Mouse (Mus musculus) lung, postnatal 0 days (tissue): ENCODE results near the gene Aldh4a1. TPM values are rescaled to one million over a fixed set of nuclear protein-coding genes. Genes with fewer than 3 reads are reported as not detected.
A peak's percentile ranks its signal among the peaks of the same experiment; 100 is the strongest.

Source experiments
- ATAC-seq: fragments of 200-750 bp; cut with Nextera tagmentation; 2 replicates; pipeline ENCODE4 v1.8.0; 2017; ENCODE audit warnings: moderate library complexity
- DNase-seq: peaks from one replicate; pipeline ENCODE4 v3.0.0-alpha.2; 2016; ENCODE audit warnings: low spot score
- H3K27ac ChIP-seq: fragments of 300-500 bp; sonication (generic); 2 replicates; pipeline ENCODE4 v1.5.1; 2014; ENCODE audit warnings: antibody characterized with exemption, mild to moderate bottlenecking, low read length, mixed read lengths
- H3K27me3 ChIP-seq: fragments of 300-500 bp; sonication (generic); replicated peaks from 2 replicates; pipeline ENCODE4 v1.6.1; 2014; ENCODE audit warnings: low read length, mixed read lengths; ENCODE audit not compliant: insufficient read depth
- H3K36me3 ChIP-seq: fragments of 300-500 bp; sonication (generic); 2 replicates; pipeline ENCODE4 v1.6.1; 2014; ENCODE audit warnings: low read length, mixed read lengths; ENCODE audit not compliant: insufficient read depth
- H3K4me1 ChIP-seq: fragments of 300-500 bp; sonication (generic); 2 replicates; pipeline ENCODE4 v1.6.1; 2014; ENCODE audit warnings: antibody characterized with exemption, low read depth, low read length, mixed read lengths; ENCODE audit not compliant: insufficient read depth
- H3K4me2 ChIP-seq: fragments of 300-500 bp; sonication (generic); replicated peaks from 2 replicates; pipeline ENCODE4 v1.6.1; 2014; ENCODE audit warnings: low read depth, mild to moderate bottlenecking, low read length, moderate library complexity, mixed read lengths
- H3K4me3 ChIP-seq: fragments of 300-500 bp; sonication (generic); 2 replicates; pipeline ENCODE4 v1.5.1; 2014; ENCODE audit warnings: low read depth, low read length
- H3K9ac ChIP-seq: fragments of 300-500 bp; sonication (generic); replicated peaks from 2 replicates; pipeline ENCODE4 v1.6.1; 2014; ENCODE audit warnings: low read depth, mild to moderate bottlenecking
- H3K9me3 ChIP-seq: fragments of 300-500 bp; sonication (generic); 2 replicates; pipeline ENCODE4 v1.6.1; 2016; ENCODE audit warnings: low read length, mixed read lengths
- CTCF ChIP-seq: IDR thresholded peaks from 2 replicates; pipeline ENCODE4 v1.5.1; 2016; ENCODE audit warnings: antibody characterized with exemption, mild to moderate bottlenecking
- EP300 ChIP-seq: IDR thresholded peaks from 2 replicates; pipeline ENCODE4 v1.6.1; 2016; ENCODE audit warnings: antibody characterized with exemption, mild to moderate bottlenecking, control low read depth
- WGBS: fragments of 180-500 bp; shearing (Covaris S2); extraction: QIAGEN DNeasy Blood & Tissue Kit; methylation state at CpG from one replicate; pipeline ENCODE4 v1.1.7; 2014; 5-methylcytosine and 5-hydroxymethylcytosine counted together
- polyA plus RNA-seq: library from polyadenylated mRNA; unstranded; fragments of >200 nt; fragmentation: Nextera tagmentation; extraction: Ambion mirVana; gene quantifications from 2 replicates; pipeline ENCODE4 v1.2.1, GENCODE M21; 2015

The Aldh4a1 gene
- polyA plus RNA-seq, 1 experiment from 2014 or later: 13.4 TPM

GRCm38 (mm10) chr4:139576251-139576880 is 46.3 kb upstream of the Aldh4a1 start:
- WGBS: 41% methylated on average over 14 of the region's 14 CpGs
- H3K4me1 ChIP-seq: peaks cover 33% of the 10 kb centered on the region
- no peak for TF ChIP-seq CTCF
- no peak for TF ChIP-seq EP300
- H3K27me3 ChIP-seq: no peaks in the 10 kb centered on the region
- H3K27ac ChIP-seq: no peak overlapping the region
- H3K9ac ChIP-seq: 0 out of 2 replicates have a peak overlapping the region, but pooled peaks have one; percentile 3
- ATAC-seq: no peak
- peak overlapping the region; percentile 97 for H3K4me2 ChIP-seq
- no peak for DNase-seq
- no peaks in the 10 kb centered on the region for H3K9me3 ChIP-seq
- peak overlapping the region; percentile 80 for H3K4me3 ChIP-seq
- H3K36me3 ChIP-seq: no peaks in the 10 kb centered on the region

- ATAC-seq: no peak
- Histone ChIP-seq H3K4me2 (peak overlapping the region; percentile 97; the same call in 1 of the 2 replicates), H3K4me1 (peaks cover 39% of the 10 kb centered on the region), H3K4me3 (no peak overlapping the region), H3K9me3 (no peaks in the 10 kb centered on the region), H3K9ac (no peak overlapping the region), H3K27ac (no peak overlapping the region), H3K27me3 (no peaks in the 10 kb centered on the region), H3K36me3 (no peaks in the 10 kb centered on the region)
- 66% methylated on average over 7 of the region's 7 CpGs for WGBS
- no peak for DNase-seq
- TF ChIP-seq EP300 (no peak), CTCF (no peak)
Observed at GRCm38 (mm10) chr4:139577006-139577405, 45.7 kb upstream of the Aldh4a1 start.

GRCm38 (mm10) chr4:139578389-139578788 is 44.3 kb upstream of the Aldh4a1 start:
- no peak for TF ChIP-seq CTCF
- no peak for TF ChIP-seq EP300
- peaks cover 41% of the 10 kb centered on the region for H3K4me1 ChIP-seq
- DNase-seq (no peak), ATAC-seq (no peak)
- no peak overlapping the region for H3K4me3 ChIP-seq
- no peak overlapping the region for H3K9ac ChIP-seq
- no peak overlapping the region for H3K4me2 ChIP-seq
- peak overlapping the region; percentile 27; the same call in 1 of the 2 replicates for H3K27ac ChIP-seq
- H3K36me3 ChIP-seq: no peaks in the 10 kb centered on the region
- H3K9me3 ChIP-seq: no peaks in the 10 kb centered on the region
- H3K27me3 ChIP-seq: no peaks in the 10 kb centered on the region
- WGBS: 85% methylated on average over 8 of the region's 8 CpGs

- Histone ChIP-seq H3K27ac (peak overlapping the region; percentile 85; the same call in 1 of the 2 replicates), H3K36me3 (no peaks in the 10 kb centered on the region), H3K4me2 (peak overlapping the region; percentile 14; the same call in 1 of the 2 replicates), H3K27me3 (no peaks in the 10 kb centered on the region), H3K4me1 (peaks cover 41% of the 10 kb centered on the region), H3K9ac (no peak overlapping the region), H3K4me3 (no peak overlapping the region), H3K9me3 (no peaks in the 10 kb centered on the region)
- WGBS: 29% methylated on average over 10 of the region's 10 CpGs
- ATAC-seq (no peak), DNase-seq (peak; percentile 38)
- TF ChIP-seq CTCF (no peak), EP300 (no peak)
Observed at GRCm38 (mm10) chr4:139579003-139579402, 43.7 kb upstream of the Aldh4a1 start.

- TF ChIP-seq CTCF: no peak
- no peak for TF ChIP-seq EP300
- Histone ChIP-seq H3K4me2 (peak overlapping the region; percentile 14; the same call in 1 of the 2 replicates), H3K27ac (peak overlapping the region; percentile 85), H3K9me3 (no peaks in the 10 kb centered on the region), H3K36me3 (no peaks in the 10 kb centered on the region), H3K27me3 (no peaks in the 10 kb centered on the region), H3K4me1 (peaks cover 41% of the 10 kb centered on the region), H3K9ac (no peak overlapping the region), H3K4me3 (no peak overlapping the region)
- no peak for ATAC-seq
- no peak for DNase-seq
- 47% methylated on average over 6 of the region's 6 CpGs for whole genome bisulfite sequencing
Observed at GRCm38 (mm10) chr4:139579466-139579865, 43.2 kb upstream of the Aldh4a1 start.

- H3K36me3 ChIP-seq: no peaks in the 10 kb centered on the region
- peak overlapping the region; percentile 10; the same call in 1 of the 2 replicates for H3K4me3 ChIP-seq
- peak overlapping the region; percentile 26 for H3K9ac ChIP-seq
- no peak for TF ChIP-seq CTCF
- no peak for TF ChIP-seq EP300
- peak overlapping the region; percentile 85 for H3K27ac ChIP-seq
- H3K4me2 ChIP-seq: peak overlapping the region; percentile 36
- peaks cover 44% of the 10 kb centered on the region for H3K4me1 ChIP-seq
- peak; percentile 73 for ATAC-seq
- 4% methylated on average over 13 of the region's 15 CpGs for WGBS
- H3K27me3 ChIP-seq: no peaks in the 10 kb centered on the region
- DNase-seq: peak; percentile 82
- H3K9me3 ChIP-seq: no peaks in the 10 kb centered on the region
Observed at GRCm38 (mm10) chr4:139580663-139581336, 41.9 kb upstream of the Aldh4a1 start.
